Mouse (Mus musculus) liver, postnatal 0 days (tissue): Measurements from ENCODE around the gene Srsf2.

Experiments used
- CTCF ChIP-seq: sonication (generic); IDR thresholded peaks from 2 replicates; pipeline ENCODE4 v1.5.1; 2016; ENCODE audit warnings: antibody characterized with exemption, low read depth
- EP300 ChIP-seq: IDR thresholded peaks from 2 replicates; pipeline ENCODE4 v1.6.1; 2016; ENCODE audit warnings: antibody characterized with exemption, low read depth, mild to moderate bottlenecking

- TF ChIP-seq CTCF (no peak), EP300 (no peak)
These were observed 51.8 kb downstream of the Srsf2 start for GRCm38 (mm10) chr11:116801106-116801505.
